Mouse (Mus musculus) adrenal gland, postnatal 36 days (tissue): ENCODE results near the gene Smyd3. TPM values are rescaled to one million over a fixed set of nuclear protein-coding genes. Genes with fewer than 3 reads are reported as not detected.

Source experiments
- DNase-seq, 2 experiments: peaks; one replicate each; pipeline ENCODE4 v3.0.0; 2021; ENCODE audit warnings: mixed read lengths in 1 of 2
- total RNA-seq, 2 experiments: library from RNA; stranded (reverse); gene quantifications; 2 replicates each; pipeline ENCODE4 v1.2.3; 2021

Gene Smyd3
- total RNA-seq, 2 experiments from 2014 or later = 5.1 to 7.7 TPM

DNA sequence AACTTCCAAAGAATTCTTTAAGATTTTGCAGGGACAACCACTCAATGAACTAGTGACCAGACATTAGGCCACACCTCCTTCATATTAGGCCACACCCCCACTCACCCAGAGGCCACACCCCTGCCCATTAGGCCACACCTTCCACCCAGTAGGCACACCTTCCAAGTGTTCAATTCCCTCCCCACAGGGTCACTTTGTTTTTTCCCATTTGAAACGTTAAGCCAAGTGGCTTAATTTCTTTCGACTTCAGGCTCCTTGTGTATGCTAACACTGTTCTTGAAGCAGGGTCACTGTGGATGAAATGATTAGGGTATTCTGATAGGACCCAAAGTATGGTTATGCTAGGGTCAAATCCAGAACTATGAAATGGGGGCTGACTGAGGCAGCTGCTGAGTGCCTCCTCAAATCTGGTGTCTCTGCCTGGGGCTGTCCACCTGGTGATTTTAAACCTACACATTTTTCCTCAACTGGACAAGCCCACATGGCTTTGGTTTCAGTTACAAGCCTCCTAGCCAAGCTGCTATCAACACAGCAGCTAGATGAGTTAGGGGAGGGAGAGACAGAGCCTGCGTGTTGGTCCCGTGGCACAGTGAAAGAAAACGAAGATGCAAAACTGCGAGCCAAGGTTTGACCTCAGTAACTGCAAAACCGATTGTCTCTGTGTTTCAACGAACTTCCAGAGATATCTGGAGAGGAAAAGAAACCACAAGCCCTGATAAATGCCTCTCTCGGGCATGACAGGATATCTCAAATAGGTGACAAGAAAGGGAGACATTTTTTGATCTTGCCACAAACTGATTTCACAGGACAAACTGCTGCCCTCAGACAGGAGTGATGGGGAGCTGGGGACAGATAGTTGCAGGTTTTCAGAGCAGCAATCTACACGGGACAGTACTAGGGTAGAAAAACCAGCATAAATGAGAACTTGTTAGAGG, 400.8 kb downstream of the Smyd3 start:
- no peak for DNase-seq

DNA sequence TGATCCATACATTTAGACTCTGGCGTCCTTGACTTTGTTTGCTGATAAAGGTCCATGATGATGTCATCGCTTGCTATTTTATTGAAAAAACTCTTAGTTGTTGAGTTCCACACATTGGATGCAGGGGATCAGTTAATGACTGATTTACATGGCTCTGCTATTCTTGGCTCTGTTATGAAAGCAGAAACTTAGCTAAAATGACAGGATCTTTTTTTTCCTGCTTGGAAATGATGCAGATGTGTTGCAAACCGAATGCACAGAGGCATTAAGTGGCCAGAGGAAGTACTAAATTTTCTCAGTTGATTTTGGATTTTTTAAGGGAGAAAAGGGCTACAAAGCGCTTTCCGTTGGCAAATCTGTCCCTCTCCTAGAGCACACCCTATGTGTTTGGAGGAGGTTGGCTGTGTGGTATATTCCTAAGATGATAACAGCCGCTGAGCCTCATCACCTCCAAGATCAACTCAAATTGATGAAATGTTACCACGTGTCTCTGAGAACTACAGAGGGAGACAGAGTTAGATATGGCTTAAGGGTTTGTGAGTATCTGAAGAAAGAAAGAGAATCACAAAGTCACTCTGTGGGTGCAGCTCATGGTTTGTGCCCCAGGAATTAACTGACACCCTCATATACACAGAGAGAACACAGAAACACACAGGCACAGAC, 402.9 kb downstream of the Smyd3 start:
- DNase-seq = no peak

DNA sequence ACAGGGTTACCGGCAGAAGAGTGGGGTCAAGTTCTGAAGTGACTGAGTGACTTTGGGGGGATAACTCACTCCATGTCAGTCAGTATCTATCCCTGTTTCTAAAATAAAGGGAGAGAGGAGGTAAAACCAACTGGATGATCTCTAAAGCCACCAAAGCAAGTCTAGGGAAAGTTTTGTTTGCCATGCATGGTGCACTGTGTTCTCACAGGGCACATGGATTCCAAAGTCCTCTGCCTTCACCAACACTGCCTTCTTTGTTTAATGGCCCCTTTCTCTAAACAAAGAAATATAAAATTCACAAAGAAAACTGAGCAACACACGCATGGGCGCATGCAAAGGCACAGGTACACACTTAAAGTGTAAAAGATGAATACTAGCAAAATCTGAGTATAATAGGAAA, 403.5 kb downstream of the Smyd3 start:
- no peak for DNase-seq

DNA sequence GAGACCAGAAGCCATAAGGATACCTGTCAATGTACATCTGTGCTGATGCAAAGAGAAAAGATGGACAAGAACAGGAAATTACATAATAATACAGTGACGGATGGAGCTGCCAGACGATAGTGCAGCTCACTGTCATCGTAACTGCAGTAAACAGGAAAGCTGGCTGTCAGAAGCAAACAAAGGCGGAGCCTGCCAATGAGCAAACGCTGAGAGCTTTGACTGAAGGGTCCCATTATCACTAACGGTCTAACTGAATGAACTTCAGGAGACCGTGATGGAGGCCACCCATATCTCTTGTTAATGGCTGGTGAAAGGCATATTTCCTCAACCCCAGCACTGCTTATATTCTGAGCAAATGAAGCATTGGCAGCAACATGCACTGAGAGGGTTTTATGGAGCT, 409.1 kb downstream of the Smyd3 start:
- no peak for DNase-seq

DNA sequence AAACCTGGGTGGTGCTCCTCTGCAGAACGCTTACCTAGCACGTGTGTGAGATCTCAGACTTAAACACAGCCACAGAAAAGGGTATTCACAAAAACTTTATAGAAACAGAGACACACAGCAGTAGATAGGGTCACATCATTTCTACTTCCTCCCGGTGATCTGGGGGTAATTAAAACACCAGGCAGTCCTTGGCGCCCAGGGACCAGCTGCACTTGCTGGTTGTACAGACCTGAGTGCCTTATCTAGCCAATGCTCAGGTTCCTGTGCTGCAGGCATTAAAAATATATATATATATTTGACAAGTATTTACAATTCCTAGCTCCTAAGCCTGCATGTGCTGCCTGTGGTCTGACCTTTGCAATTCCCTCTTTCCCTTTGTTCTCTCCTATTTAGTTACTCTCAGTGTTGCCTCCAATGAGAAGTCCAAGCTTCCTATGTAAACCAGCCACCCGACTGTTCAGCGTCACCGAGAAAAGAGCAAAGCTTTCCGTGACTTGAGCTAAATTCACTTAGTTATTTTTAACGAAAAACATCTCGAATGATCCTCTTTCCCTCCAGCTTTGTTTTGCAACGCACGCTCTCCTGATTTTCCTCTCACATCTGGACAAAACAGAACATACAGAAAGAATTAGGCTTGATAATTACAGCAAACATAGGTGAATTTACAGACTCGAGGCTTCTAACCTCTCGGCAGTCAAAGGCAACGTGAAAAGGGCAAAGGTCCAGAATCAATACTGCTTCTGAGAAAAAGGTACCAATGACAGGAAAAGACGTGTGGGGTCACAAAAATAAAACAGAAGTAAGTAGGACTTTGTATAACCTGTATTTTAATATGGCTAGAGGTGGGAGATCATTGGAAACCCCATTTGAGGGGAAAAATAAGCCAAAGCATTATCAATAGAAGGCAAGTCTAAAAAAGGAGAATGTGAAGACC, 409.8 kb downstream of the Smyd3 start:
- no peak for DNase-seq

DNA sequence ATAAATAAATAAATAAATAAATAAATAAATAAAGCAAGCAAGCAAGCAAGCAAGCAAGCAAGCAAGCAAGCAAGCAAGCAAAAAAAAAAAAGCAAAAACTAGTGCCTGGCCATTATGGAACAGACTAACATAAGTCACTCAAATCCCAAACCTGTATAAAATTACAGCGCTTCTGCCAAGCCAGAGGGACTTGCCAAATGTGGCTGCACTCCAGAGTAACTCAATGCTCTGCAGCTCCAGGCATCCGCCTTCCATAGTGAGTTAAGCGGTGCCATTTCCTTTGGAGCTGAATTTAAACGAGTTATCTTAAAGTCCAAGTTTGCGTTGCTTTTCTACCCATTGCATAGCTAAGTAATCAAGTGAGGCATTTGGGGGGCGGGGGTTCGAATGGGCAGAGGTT, 410.6 kb downstream of the Smyd3 start:
- DNase-seq = peak in 1 of 2 experiments; percentile 7

DNA sequence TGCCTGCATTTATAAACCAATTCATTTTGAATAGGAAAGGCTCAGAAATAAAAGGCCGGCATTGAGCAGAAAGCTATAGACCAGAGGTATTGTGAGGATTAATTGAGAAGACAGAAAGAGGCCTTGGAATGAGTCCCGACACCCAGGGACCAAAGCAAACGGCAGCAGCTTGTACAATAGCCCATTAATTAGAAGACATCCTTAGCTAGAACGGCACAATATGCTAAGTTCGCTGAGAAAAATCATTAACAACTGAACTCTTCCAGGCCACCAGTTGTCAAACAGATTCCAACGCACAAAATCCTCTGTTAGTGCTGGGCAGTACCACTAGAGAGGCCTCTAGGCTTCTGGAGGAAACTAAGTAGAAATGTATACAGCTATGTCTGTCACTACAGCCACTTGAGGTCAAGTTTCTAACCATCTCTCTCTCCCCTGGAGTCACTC, 411.1 kb downstream of the Smyd3 start:
- no peak for DNase-seq

DNA sequence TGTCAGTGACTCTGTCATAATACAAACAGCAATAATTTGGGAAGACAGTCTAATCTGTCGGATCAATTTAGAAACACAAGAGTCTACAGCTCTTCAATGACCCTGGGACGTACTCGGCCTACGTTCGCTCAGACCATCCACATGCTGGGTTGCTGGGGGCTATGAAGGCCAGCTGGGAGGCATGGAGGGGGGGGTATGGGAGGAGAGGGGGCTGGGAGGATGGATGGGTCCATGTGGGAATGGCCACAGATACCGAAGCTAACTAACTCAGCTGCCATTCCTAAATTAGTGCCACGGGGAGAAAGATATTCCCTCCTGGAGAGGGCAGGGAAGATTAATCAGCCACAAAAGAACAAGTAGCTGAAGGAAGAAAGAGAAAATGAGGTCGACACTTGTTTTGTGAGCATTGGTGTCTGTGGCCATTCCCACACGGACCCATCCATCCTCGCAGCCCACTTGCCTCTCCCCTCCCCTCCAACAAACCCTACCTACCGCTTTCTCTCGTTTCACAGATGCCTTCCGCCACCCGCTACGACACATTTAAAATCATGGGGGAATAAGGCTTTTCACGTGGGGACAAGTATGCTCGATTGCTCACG, 411.6 kb downstream of the Smyd3 start:
- no peak for DNase-seq

DNA sequence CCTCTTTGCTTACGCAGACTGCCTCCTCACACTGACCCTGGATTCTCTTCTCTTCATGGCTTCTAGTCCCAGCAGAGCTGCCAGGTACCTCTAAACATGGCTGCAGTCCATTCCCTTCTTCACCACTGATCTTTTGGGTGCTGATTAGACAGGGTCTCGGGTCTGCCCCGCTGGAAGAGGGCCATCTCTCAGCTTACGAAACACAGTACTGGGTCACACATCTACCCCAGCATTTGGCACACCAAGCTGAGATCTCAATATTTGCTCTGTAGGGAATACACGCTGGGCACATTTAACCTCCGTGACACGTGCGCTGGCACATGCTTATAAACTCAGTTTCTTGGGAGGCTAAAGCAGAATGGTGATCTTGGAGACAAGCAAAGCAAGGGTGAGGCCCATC, 413.4 kb downstream of the Smyd3 start:
- DNase-seq = peak in 1 of 2 experiments; percentile 10

DNA sequence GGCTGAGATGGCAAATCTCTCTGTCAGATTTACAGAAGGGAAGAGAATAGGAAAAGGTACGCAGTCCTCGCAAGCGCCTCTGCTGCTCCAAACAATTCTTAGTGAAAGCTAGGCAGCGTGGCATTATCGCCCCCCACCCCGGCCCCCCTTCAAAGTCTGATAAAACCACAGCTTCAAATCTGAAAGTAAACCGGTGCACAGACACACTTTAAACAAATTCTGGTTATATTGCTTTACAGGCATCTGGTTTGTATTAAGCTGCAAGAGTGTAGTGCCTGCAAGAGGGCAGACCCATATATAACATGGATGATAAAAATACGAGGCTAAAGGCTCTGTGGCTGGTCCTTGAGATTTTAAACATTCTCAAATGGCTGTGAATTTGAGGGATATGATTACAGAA, 420.8 kb downstream of the Smyd3 start:
- no peak for DNase-seq

DNA sequence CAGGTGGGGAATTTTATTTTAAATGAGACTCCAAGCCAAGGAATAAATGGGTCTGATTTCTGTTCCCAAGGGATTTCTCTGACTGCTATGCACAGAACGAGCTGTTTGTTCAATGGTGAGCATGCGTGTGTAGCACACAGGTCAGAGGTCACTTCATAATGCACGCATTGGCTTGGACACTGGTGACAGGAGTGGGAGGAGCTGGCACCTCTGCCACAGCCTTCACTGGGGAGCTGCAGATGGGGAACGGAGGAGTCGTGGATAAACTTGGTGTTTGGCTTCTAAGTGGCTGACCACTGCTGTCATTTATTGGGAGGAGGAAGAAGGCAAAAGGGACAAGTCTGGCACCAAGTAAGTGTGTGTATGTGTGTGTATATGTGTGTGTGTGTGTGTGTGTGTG, 421.5 kb downstream of the Smyd3 start:
- no peak for DNase-seq

DNA sequence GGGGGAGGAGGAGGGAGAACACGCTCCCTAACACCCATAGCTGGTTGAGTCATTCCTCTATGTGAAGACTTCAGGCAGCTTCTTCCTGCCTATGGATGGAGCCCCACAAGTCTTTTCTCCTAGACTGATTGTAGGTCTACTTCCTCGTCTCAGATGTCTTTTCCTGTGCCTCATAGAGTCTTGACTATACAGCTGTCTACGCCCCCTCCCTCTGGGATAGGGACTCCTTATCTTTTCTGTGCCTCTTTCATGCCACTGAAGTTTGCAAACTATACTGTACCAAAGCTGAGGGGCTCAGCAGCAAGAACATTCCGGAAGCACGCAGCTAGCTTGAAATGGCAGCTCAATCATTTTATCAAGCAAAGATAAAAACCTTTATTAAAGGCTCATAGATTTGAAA, 428.7 kb downstream of the Smyd3 start:
- DNase-seq = no peak

DNA sequence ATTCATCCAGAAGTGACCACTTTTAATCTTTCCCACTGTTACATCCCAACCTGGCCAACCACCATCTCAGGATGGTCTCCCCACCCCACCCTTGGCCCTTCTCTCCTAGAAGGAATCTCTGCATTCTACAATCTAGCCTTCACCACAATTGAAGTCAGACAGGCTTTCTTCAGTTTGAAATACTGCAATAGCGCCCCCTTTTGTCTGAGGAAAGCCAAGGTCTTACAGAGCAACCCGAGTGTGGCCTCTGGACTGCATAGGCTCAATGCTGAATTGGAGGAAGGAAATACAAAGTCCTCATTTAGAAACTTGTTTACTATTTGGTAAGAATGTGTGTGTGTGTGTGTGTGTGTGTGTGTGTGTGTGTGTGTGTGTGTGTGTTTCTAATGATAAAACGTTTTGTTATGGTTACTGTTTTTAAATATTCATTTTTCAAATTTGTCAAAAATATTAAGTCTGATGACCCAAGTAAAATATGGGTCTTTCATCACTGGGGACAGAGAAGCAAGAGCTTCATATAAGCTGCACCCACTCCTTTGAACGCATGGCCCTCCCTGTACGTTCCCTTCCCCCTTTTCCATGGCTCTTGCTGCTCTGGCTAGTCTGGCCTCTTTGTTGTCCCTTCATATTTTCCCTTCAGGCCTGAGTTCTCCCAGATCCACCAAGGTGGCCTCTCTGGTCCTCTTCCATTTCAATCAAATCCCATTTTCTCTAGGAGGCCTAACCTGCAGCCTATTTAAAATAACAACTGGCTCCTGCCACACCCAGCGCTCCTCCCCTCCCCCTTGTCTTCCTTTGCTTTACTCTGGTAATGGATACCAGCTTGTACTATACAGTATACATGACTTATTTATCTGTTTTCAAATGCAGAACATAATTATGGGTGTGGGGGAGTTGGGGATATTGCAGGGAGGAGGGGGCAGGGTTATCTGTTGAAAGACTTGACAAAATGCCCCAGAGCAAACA, 430.5 kb downstream of the Smyd3 start:
- DNase-seq = peak; percentile 31 to 60

DNA sequence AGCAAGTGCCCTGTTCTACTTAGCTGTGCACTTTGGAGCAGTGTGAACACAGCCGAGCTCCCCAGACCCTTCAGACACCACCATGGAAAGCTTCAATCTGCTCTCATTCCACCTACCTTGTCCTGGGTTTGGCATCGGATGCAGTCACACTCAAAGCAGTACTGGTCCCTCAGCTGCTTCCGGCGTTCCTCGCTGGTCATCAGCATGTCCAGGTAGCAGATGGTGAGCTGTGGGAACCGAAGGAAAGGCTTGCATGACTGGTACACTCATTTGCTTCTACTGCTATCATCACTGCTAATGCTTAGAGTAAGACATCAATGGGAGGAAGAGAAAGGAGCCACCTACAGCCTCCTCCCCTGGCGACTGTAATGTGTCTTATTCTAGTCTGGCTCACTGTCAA, 431.6 kb downstream of the Smyd3 start:
- DNase-seq = no peak

DNA sequence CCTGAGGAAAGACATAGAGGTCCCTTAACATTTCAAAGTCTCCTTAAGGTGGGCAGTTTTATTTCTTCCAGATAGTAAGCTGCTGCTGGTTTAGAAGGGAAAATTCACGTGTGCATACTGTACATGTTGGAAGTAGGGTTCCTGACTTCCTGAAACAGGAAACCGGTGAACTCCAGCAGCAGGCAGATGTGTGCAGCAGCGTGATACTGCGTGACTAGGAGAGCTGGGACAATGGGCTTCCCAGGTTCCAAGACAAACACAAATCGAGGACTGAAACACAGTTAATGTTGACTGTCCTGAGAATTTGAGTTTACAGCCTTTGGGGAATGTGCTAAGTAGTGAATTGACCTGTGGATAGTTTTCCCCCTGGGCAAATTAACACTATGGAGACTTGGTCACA, 434.7 kb downstream of the Smyd3 start:
- DNase-seq = no peak

DNA sequence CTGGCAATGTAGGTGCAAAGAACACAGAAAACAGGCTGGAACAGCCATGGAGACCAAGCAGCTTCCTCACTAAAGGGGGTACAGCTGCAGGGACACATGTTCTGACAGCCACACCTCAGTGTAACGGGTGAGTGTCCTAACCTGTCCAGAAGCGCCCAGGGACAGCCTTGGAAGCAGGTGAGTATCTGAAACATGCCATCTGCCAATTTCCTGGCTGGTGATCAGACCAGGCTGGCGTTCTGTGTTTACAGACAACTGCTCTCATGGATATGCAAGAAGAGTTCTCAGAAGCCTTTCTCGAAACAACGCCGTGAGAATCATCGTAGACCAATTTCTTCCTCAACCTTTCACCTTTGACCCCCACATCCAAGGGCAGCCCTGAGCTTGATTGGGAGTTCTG, 444.0 kb downstream of the Smyd3 start:
- no peak for DNase-seq

DNA sequence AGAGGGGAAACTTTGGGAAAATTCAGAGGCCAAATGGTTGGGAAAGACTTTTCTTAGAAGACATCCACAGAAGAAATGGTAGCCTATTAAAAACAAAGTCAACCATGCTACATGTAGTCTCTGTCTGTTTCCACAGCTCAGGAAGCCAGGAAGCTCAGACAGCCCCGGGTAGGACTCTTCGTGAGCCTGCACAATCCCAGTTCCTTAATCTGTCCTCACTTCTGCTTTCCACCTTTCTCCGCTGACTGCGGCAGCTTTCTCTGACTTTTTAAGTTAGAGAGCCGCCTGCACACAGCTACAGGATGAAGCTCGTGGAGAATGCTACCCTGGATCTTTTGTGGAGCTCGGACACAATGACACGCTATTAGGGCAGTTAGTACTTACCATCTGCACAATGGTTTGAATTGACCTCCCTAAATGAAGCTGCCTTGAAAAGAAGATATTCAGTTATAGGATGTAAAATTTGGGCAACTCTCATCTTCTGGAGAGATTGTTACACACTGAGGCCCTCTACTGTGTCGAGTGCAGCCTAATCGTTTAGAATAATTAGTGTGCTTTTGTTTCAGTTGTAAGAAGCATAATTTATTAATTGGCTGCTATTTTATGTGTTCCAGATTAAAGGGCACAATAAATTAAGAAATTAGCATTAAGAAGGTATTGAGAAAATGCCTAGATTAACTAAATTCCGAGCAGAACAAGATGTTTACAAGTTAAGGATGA, 444.7 kb downstream of the Smyd3 start:
- DNase-seq = no peak

DNA sequence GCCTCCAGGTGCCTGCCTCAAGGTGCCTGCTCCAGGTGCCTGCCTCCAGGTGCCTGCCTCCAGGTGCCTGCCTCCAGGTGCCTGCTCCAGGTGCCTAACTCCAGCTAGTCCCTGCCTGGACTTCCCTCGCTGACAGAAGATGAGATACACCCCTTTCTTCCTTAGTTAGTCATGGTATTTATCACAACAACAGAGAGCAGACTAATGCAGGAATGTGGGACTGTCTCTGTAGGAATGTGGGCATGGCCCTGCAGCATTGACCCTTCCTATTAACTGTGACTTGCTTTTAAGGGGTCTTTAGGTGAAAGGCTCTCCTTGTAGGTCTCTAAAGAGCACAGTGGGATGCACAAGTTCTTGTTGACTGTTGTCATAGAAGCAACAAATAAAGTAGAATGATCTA, 445.4 kb downstream of the Smyd3 start:
- no peak for DNase-seq

DNA sequence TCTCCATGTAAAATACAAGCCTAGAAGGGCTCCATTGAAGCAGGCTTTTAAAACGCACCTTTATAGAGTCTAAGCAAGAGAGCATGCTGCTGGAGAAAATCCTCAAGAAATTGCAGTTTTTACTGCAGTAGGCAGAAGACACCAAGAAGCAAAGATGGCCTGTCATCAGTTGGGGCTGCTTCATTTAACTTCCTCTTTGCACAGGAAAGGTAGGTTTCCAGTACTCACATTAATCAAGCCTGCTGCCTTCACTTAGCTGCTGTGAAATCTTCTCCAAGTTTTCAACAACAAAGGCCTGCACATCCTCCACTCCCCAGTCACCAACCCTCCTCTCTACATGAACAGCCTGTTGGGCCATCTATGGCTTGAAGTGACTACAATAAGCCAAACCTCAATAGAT, 448.9 kb downstream of the Smyd3 start:
- no peak for DNase-seq

DNA sequence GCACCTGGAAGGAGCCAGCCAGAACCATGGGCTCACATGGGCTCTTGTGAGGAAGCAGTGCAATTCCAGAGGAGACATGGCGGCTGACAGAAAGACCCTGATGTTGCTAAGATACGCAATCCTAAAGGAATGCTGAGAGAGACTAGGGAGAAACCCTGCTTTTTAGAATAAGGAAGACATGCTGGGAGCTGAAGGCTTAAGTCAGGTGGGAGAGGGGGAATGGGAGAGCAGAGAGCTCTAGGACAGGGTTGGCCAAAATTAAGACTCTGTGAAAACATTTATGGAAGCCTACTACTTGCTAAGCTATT, 452.6 kb downstream of the Smyd3 start:
- no peak for DNase-seq
